Mouse (Mus musculus) CH12.LX (cell line): ENCODE results near the gene Hoxd3.

Experiments used
- CHD2 ChIP-seq: IDR thresholded peaks from 2 replicates; pipeline ENCODE4 v1.6.1; 2011; ENCODE audit warnings: low read length, improper control_type of control experiment
- CTCF ChIP-seq, 2 experiments: IDR thresholded peaks in 1 of 2; conservative IDR thresholded peaks in 1 of 2; 2 replicates each; pipeline ENCODE4 v1.5.1; 2011 to 2012; ENCODE audit warnings: low read depth in 2 of 2, low read length in 2 of 2, improper control_type of control experiment in 1 of 2, inconsistent platforms in 1 of 2, mild to moderate bottlenecking in 1 of 2, moderate library complexity in 1 of 2
- ELF1 ChIP-seq: IDR thresholded peaks from 2 replicates; pipeline ENCODE4 v1.6.1; 2014; ENCODE audit warnings: low read depth, mild to moderate bottlenecking, inconsistent platforms, low read length, improper control_type of control experiment
- EP300 ChIP-seq: IDR thresholded peaks from 2 replicates; pipeline ENCODE4 v1.6.1; 2011; ENCODE audit warnings: low read length, improper control_type of control experiment
- GABPA ChIP-seq: IDR thresholded peaks from 2 replicates; pipeline ENCODE4 v1.6.1; 2012; ENCODE audit warnings: low read depth, low read length, improper control_type of control experiment, inconsistent platforms; ENCODE audit not compliant: insufficient replicate concordance
- HCFC1 ChIP-seq: IDR thresholded peaks from 2 replicates; pipeline ENCODE4 v1.6.1; 2012; ENCODE audit warnings: low read depth, mild to moderate bottlenecking, inconsistent platforms, low read length, improper control_type of control experiment
- IRF4 ChIP-seq: IDR thresholded peaks from 2 replicates; pipeline ENCODE4 v1.6.1; 2014; ENCODE audit warnings: low read depth, mild to moderate bottlenecking, inconsistent platforms, low read length, improper control_type of control experiment
- JUND ChIP-seq: conservative IDR thresholded peaks from 2 replicates; pipeline ENCODE4 v1.6.1; 2011; ENCODE audit warnings: low read depth, low read length, improper control_type of control experiment
- POLR2A ChIP-seq: IDR thresholded peaks from 2 replicates; pipeline ENCODE4 v1.6.1; 2011; ENCODE audit warnings: low read depth, mild to moderate bottlenecking, improper control_type of control experiment, low read length
- POLR2AphosphoS2 ChIP-seq: IDR thresholded peaks from 2 replicates; pipeline ENCODE4 v1.6.1; 2011; ENCODE audit warnings: low read depth, low read length, improper control_type of control experiment
- TCF12 ChIP-seq: IDR thresholded peaks from 2 replicates; pipeline ENCODE4 v1.6.1; 2014; ENCODE audit warnings: low read depth, mild to moderate bottlenecking, inconsistent platforms, low read length, improper control_type of control experiment

- TF ChIP-seq JUND (no peak), POLR2A (no peak), CTCF (conservative IDR thresholded peaks at IDR 0.05 in 1 of 2, IDR thresholded peaks at IDR 0.05 in 1 of 2; ENCODE audit: low read depth in 2 of 2, low read length in 2 of 2) (no peak), IRF4 (no peak), HCFC1 (no peak), TCF12 (no peak), CHD2 (no peak), GABPA (no peak), EP300 (no peak), ELF1 (no peak), POLR2AphosphoS2 (no peak)
Measured at GRCm38 (mm10) chr2:74707599-74707998, 4.1 kb upstream of the Hoxd3 start.
